Mouse (Mus musculus): ENCODE results near the gene Rpp38.
A peak's percentile ranks its signal among the peaks of the same experiment; 100 is the strongest.

Rpp38 gene

DNA sequence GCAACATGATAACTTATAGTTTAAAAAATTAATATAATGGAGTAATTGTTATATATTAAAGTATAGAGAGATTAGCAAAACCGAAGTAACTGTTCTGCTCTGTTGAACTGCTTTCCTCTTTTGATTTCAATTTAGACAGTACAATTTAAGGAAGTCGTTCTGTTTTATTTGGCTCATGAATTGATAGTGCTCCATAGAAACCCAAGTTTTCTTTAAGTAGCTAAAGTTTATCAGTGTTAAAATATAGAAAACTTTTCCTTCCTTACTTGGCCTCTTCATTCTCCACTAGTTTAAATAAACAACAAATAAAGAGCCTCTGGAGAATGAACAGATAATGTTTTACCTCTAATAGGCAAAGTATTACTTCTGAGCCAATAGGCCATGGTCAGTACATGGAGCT is 46.2 kb downstream of the Rpp38 start:
- DNase-seq (ENCODE audit: low read depth, low spot score): no peak

DNA sequence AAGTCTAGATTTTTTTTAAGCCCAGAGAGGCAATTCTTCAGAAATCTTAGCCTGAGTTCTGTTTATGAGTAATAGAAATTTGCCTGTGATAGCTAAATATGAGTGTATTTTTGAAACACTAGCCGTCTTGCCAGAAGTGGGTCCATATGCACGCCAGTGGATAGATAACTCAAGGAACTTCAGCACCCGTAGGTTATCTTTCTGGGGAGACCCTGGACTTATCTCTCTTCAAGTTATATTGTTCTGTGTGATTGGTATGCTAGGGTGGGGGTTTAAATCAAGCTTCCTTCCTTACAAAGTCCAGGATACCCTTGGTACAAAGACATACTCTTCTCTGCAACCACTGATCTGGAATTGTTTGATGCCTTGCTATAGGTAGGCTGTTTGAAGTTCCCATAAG is 46.7 kb downstream of the Rpp38 start:
- DNase-seq (ENCODE audit: low read depth, low spot score): no peak

DNA sequence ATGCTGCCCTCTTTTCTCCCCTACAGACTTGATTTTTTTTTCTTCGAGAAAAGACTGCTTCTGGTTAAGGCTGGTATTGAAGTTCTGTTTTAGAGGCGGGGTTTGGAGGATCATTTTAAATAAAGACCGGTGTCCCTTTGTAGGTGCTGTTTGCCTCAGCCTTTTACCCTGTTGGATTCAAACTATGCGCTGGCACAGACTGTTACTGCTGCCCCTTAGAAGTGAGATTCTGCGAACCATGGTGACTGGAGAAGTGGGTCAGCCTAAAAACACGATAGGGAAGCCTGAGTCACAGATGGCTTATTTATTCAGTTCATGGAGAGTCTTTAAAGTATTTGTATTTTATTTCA is 47.3 kb downstream of the Rpp38 start:
- no peak for DNase-seq (ENCODE audit: low read depth, low spot score)

DNA sequence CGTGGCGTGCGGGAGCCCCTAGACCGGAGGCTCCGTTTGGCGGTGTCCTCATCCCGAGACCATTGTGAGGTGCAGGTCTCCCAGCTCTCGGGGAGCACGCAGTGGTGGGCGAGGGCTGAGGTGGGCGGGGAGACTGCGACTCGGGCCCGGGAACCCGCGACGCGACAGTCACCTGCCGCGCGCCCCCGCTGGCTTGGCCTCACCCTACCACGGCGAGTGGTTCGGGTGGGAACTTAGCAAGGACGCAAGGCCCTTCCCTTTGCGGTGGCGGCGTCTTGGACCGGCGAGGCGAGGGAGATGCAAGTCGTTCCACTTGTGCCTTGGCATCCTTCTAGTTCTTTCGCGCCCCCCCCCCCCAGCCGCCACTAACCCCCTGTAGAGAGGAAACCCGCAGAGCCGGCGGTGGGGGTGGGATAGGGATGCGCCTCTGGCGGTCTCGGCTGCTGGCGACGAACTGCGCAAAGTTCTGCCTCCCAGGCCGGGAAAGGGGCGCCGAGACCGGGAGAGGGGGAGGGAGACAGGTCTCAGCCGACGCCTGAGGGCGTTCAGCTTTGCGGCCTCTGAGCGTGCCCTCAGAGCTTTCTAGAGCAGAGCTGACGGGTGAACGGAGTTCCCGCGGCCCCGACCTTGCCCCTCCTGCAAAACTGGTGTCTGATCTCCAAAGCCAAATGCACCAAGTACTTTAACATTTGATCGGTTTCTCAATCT is 47.8 kb downstream of the Rpp38 start:
- DNase-seq (ENCODE audit: low read depth, low spot score): no peak

DNA sequence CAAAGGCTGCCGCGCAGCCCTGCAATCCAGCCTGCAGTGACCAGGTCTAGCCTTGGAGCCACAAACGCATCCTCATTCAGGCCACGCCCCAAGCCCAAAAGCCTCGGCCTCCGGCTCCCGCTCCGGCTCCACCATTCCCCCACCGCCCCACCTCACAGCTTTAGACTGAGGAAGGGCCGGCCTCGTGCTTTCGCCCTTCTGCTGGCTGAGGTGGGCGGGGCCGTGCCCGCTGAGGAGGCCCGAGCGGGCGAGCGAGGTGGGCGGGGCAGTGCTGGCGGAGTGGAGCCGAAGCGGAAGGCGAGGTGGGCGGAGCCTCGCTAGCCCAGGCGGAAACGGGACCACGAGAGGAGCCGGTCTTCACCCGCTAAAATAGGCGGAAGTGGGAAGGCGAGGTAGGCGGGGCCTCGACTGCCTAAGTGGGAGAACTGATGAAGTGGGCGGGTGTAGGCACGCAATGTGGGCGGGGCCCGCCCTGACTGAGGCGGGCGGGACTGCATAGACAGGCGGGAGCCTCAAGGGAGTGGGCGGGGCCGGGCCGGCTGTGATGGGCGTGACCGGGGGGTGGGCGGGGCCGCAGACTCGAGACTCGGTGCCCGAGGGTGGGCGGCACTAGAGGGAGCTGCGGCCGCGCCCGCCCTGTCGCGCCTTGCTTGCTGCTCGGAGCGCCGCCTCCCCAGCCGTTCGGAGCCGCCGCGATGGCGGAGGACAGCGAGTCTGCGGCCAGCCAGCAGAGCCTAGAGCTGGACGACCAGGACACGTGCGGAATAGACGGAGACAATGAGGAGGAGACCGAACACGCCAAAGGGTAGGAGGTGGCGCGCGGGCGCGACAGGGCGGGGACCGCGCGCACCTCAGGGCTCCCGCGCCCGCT is 48.6 kb downstream of the Rpp38 start, which contains the start of gene Nmt2:
TSS of gene Nmt2 (plus strand) at position 611 of the 871 bp plus-strand sequence.
- DNase-seq (ENCODE audit: low read depth, low spot score): peak; percentile 99

DNA sequence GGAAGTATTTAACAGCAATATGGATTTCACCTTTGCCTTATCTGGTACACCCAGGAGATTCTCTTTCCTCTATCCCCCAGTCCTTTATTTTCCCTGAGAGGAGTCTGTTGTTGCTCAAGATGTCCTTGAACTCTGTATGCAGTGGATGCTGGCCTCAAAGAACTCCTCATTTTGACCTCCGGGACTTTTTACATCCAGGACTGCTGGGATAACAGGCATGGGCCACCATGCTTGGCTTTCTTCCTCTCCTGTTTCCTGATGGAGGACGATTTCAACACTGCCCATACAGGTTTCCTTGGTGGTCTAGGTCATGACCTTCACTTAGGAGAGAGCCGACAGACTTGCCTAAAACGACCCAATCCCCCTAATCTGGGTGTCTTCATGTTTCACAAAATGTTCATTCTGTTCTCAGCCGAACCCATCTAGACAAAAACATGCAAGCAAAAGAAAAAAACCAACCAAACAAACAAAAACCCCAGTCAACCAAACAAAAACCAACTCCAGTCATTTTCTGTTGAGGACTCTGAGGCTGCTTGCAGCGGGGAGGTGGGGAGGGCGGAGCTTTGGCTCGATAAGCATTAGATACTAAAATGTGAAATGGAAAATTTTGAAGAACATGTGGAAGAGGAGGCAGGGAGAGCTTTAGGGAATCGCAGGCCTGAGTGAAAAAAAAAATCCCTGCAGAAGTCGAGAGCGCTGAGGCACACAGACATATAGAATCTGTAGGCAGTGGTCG is 49.4 kb downstream of the Rpp38 start:
- no peak for DNase-seq (ENCODE audit: low read depth, low spot score)

DNA sequence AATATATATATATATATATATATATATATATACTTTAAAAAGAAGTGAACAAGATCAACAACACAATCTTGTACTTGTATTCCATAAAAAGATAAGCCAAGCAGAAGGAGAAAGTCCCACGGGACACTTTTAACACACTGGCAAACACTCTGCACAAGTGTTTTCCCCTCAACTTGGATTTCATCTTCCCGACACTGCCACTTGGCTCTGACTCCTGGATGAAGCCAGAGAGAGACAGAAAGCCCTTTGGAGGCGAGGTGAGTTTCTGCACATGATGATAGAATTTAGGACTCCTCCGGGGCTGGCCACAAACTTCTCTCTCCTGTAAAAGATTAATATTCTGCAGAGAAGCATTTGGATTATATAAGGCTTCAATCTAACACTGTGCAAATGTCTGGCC is 51.1 kb downstream of the Rpp38 start:
- no peak for DNase-seq (ENCODE audit: low read depth, low spot score)
